Mouse (Mus musculus): ENCODE results near the gene Ccdc73.
"Not testable (repeated sequence)": the region's sequence is repeated elsewhere in the genome, so short reads cannot be mapped to it uniquely, and the experiment has no call there.

The Ccdc73 gene

GRCm38 (mm10) chr2:104860426-104860825 is 7.2 kb upstream of the Ccdc73 start:
- in situ Hi-C loops (cut with MboI; ENCODE audit: low pct_unique_long_range_greater_than_20kb in 1 of 2, low sequenced_read_pairs in 2 of 2, unreplicated experiment in 1 of 2): no loop called here

GRCm38 (mm10) chr2:104864176-104864860 is 3.3 kb upstream of the Ccdc73 start:
- in situ Hi-C loops (cut with MboI; ENCODE audit: low pct_unique_long_range_greater_than_20kb in 1 of 2, low sequenced_read_pairs in 2 of 2, unreplicated experiment in 1 of 2): no loop called here

GRCm38 (mm10) chr2:104869101-104869500 is 1.5 kb downstream of the Ccdc73 start:
- in situ Hi-C loops (cut with MboI; ENCODE audit: low pct_unique_long_range_greater_than_20kb in 1 of 2, low sequenced_read_pairs in 2 of 2, unreplicated experiment in 1 of 2): no loop called here

GRCm38 (mm10) chr2:104878794-104879193 is 11.2 kb downstream of the Ccdc73 start:
- in situ Hi-C loops (cut with MboI; ENCODE audit: low pct_unique_long_range_greater_than_20kb in 1 of 2, low sequenced_read_pairs in 2 of 2, unreplicated experiment in 1 of 2): no loop called here

GRCm38 (mm10) chr2:104886109-104886508 is 18.5 kb downstream of the Ccdc73 start:
- in situ Hi-C loops (cut with MboI; ENCODE audit: low pct_unique_long_range_greater_than_20kb in 1 of 2, low sequenced_read_pairs in 2 of 2, unreplicated experiment in 1 of 2): no loop called here

- in situ Hi-C loops (cut with MboI; ENCODE audit: low pct_unique_long_range_greater_than_20kb in 1 of 2, low sequenced_read_pairs in 2 of 2, unreplicated experiment in 1 of 2): not testable (repeated sequence)
Measured at GRCm38 (mm10) chr2:104887331-104887730, 19.7 kb downstream of the Ccdc73 start.

GRCm38 (mm10) chr2:104887882-104888566 is 20.4 kb downstream of the Ccdc73 start:
- in situ Hi-C loops (cut with MboI; ENCODE audit: low pct_unique_long_range_greater_than_20kb in 1 of 2, low sequenced_read_pairs in 2 of 2, unreplicated experiment in 1 of 2): no loop called here

- in situ Hi-C loops (cut with MboI; ENCODE audit: low pct_unique_long_range_greater_than_20kb in 1 of 2, low sequenced_read_pairs in 2 of 2, unreplicated experiment in 1 of 2): no loop called here
Measured at GRCm38 (mm10) chr2:104899975-104900374, 32.4 kb downstream of the Ccdc73 start.

GRCm38 (mm10) chr2:104915709-104916108 is 48.1 kb downstream of the Ccdc73 start:
- in situ Hi-C loops (cut with MboI; ENCODE audit: low pct_unique_long_range_greater_than_20kb in 1 of 2, low sequenced_read_pairs in 2 of 2, unreplicated experiment in 1 of 2): no loop called here

GRCm38 (mm10) chr2:104964492-104964891 is 96.9 kb downstream of the Ccdc73 start:
- in situ Hi-C loops (cut with MboI; ENCODE audit: low pct_unique_long_range_greater_than_20kb in 1 of 2, low sequenced_read_pairs in 2 of 2, unreplicated experiment in 1 of 2): no loop called here

- in situ Hi-C loops (cut with MboI; ENCODE audit: low pct_unique_long_range_greater_than_20kb in 1 of 2, low sequenced_read_pairs in 2 of 2, unreplicated experiment in 1 of 2): no loop called here
Measured at GRCm38 (mm10) chr2:104981712-104982111, 114.1 kb downstream of the Ccdc73 start.

GRCm38 (mm10) chr2:104985796-104986195 is 118.2 kb downstream of the Ccdc73 start:
- in situ Hi-C loops (cut with MboI; ENCODE audit: low pct_unique_long_range_greater_than_20kb in 1 of 2, low sequenced_read_pairs in 2 of 2, unreplicated experiment in 1 of 2): no loop called here

- in situ Hi-C loops (cut with MboI; ENCODE audit: low pct_unique_long_range_greater_than_20kb in 1 of 2, low sequenced_read_pairs in 2 of 2, unreplicated experiment in 1 of 2): no loop called here
Measured at GRCm38 (mm10) chr2:104988974-104989373, 121.4 kb downstream of the Ccdc73 start.

GRCm38 (mm10) chr2:104994436-104994835 is 126.8 kb downstream of the Ccdc73 start:
- in situ Hi-C loops (cut with MboI; ENCODE audit: low pct_unique_long_range_greater_than_20kb in 1 of 2, low sequenced_read_pairs in 2 of 2, unreplicated experiment in 1 of 2): no loop called here

- in situ Hi-C loops (cut with MboI; ENCODE audit: low pct_unique_long_range_greater_than_20kb in 1 of 2, low sequenced_read_pairs in 2 of 2, unreplicated experiment in 1 of 2): no loop called here
Measured at GRCm38 (mm10) chr2:104996201-104996600, 128.6 kb downstream of the Ccdc73 start.

- in situ Hi-C loops (cut with MboI; ENCODE audit: low pct_unique_long_range_greater_than_20kb in 1 of 2, low sequenced_read_pairs in 2 of 2, unreplicated experiment in 1 of 2): no loop called here
Measured at GRCm38 (mm10) chr2:105007236-105007635, 139.6 kb downstream of the Ccdc73 start.

- in situ Hi-C loops (cut with MboI; ENCODE audit: low pct_unique_long_range_greater_than_20kb in 1 of 2, low sequenced_read_pairs in 2 of 2, unreplicated experiment in 1 of 2): no loop called here
Measured at GRCm38 (mm10) chr2:105016192-105016966, 148.8 kb downstream of the Ccdc73 start.

GRCm38 (mm10) chr2:105016967-105017287 is 149.3 kb downstream of the Ccdc73 start, which contains the start of gene Eif3m:
TSS of gene Eif3m (minus strand) at chr2:105017080.
- in situ Hi-C loops (cut with MboI; ENCODE audit: low pct_unique_long_range_greater_than_20kb in 1 of 2, low sequenced_read_pairs in 2 of 2, unreplicated experiment in 1 of 2): no loop called here

GRCm38 (mm10) chr2:105017802-105018201 is 150.2 kb downstream of the Ccdc73 start:
- in situ Hi-C loops (cut with MboI; ENCODE audit: low pct_unique_long_range_greater_than_20kb in 1 of 2, low sequenced_read_pairs in 2 of 2, unreplicated experiment in 1 of 2): no loop called here

Data from mouse embryonic stem cell (cell line).